Mouse (Mus musculus): ENCODE results near the gene Atpaf1. TPM values are rescaled to one million over a fixed set of nuclear protein-coding genes. Genes with fewer than 3 reads are reported as not detected.

Atpaf1 gene
- polyA plus RNA-seq, 1 experiment: 81.2 TPM

GRCm38 (mm10) chr4:115827535-115827887 lies 42.9 kb downstream of the Atpaf1 start:
- DNase-seq: no peak
- WGBS: 1% methylated on average over 4 of the region's 4 CpGs
- Histone ChIP-seq H3K4me3 (replicated peaks; ENCODE audit: insufficient read depth, low read depth, low read length) (peak overlapping the region; percentile 79), H3K27ac (ENCODE audit: insufficient read depth, low read length) (no peak overlapping the region), H3K4me1 (ENCODE audit: control insufficient read depth, insufficient read depth, low read length) (no peaks in the 10 kb centered on the region), H3K27me3 (ENCODE audit: control insufficient read depth, insufficient read depth, low read length) (no peaks in the 10 kb centered on the region)
- no peak for TF ChIP-seq POLR2A (IDR thresholded peaks at IDR 0.05; ENCODE audit: borderline replicate concordance, insufficient read depth, low read length)
- no peak for TF ChIP-seq CTCF (IDR thresholded peaks at IDR 0.05; ENCODE audit: borderline replicate concordance, insufficient read depth, low read depth, low read length)

GRCm38 (mm10) chr4:115827888-115828571 lies 43.4 kb downstream of the Atpaf1 start, which contains the start of gene Mob3c:
TSS of gene Mob3c (plus strand) at chr4:115828092.
- Histone ChIP-seq H3K4me3 (replicated peaks; ENCODE audit: insufficient read depth, low read depth, low read length) (peak within 1 kb of the TSS; percentile 79), H3K27me3 (ENCODE audit: control insufficient read depth, insufficient read depth, low read length) (no peaks in the 10 kb centered on the region), H3K27ac (ENCODE audit: insufficient read depth, low read length) (no peak within 1 kb of the TSS), H3K4me1 (ENCODE audit: control insufficient read depth, insufficient read depth, low read length) (no peaks in the 10 kb centered on the region)
- TF ChIP-seq CTCF (IDR thresholded peaks at IDR 0.05; ENCODE audit: borderline replicate concordance, insufficient read depth, low read depth, low read length) (no peak), POLR2A (IDR thresholded peaks at IDR 0.05; ENCODE audit: borderline replicate concordance, insufficient read depth, low read length) (no peak; the same call in 1 of the 2 replicates)
- DNase-seq: peak; percentile 64 to 68
- under 1% methylated on average over 57 of the region's 57 CpGs for WGBS

- TF ChIP-seq POLR2A (IDR thresholded peaks at IDR 0.05; ENCODE audit: borderline replicate concordance, insufficient read depth, low read length) (no peak), CTCF (IDR thresholded peaks at IDR 0.05; ENCODE audit: borderline replicate concordance, insufficient read depth, low read depth, low read length) (no peak)
- DNase-seq: no peak
- Histone ChIP-seq H3K4me1 (ENCODE audit: control insufficient read depth, insufficient read depth, low read length) (no peaks in the 10 kb centered on the region), H3K27me3 (ENCODE audit: control insufficient read depth, insufficient read depth, low read length) (no peaks in the 10 kb centered on the region), H3K27ac (ENCODE audit: insufficient read depth, low read length) (no peak overlapping the region), H3K4me3 (replicated peaks; ENCODE audit: insufficient read depth, low read depth, low read length) (peak overlapping the region; percentile 79)
- 3% methylated on average over 8 of the region's 8 CpGs for WGBS
Observed at GRCm38 (mm10) chr4:115828572-115828902, 43.9 kb downstream of the Atpaf1 start.

GRCm38 (mm10) chr4:115830491-115830890 lies 45.9 kb downstream of the Atpaf1 start:
- WGBS: 77% methylated on average over 5 of the region's 5 CpGs
- DNase-seq: no peak
- no peak overlapping the region for H3K27ac ChIP-seq (ENCODE audit: insufficient read depth, low read length)

GRCm38 (mm10) chr4:115831221-115831620 lies 46.6 kb downstream of the Atpaf1 start:
- 93% methylated on average over 22 of the region's 22 CpGs for WGBS
- Histone ChIP-seq H3K27ac (ENCODE audit: insufficient read depth, low read length) (no peak overlapping the region), H3K4me1 (ENCODE audit: control insufficient read depth, insufficient read depth, low read length) (no peaks in the 10 kb centered on the region), H3K4me3 (replicated peaks; ENCODE audit: insufficient read depth, low read depth, low read length) (no peak overlapping the region), H3K27me3 (ENCODE audit: control insufficient read depth, insufficient read depth, low read length) (no peaks in the 10 kb centered on the region)
- DNase-seq: no peak
- TF ChIP-seq CTCF (IDR thresholded peaks at IDR 0.05; ENCODE audit: borderline replicate concordance, insufficient read depth, low read depth, low read length) (no peak), POLR2A (IDR thresholded peaks at IDR 0.05; ENCODE audit: borderline replicate concordance, insufficient read depth, low read length) (no peak)

More at GRCm38 (mm10) chr4:115830491-115830890, 45.9 kb downstream of the Atpaf1 start:
- H3K4me1 ChIP-seq (ENCODE audit: control insufficient read depth, insufficient read depth, low read length): no peaks in the 10 kb centered on the region
- TF ChIP-seq POLR2A (IDR thresholded peaks at IDR 0.05; ENCODE audit: borderline replicate concordance, insufficient read depth, low read length) (no peak), CTCF (IDR thresholded peaks at IDR 0.05; ENCODE audit: borderline replicate concordance, insufficient read depth, low read depth, low read length) (no peak)
- H3K4me3 ChIP-seq (replicated peaks; ENCODE audit: insufficient read depth, low read depth, low read length): no peak overlapping the region
- H3K27me3 ChIP-seq (ENCODE audit: control insufficient read depth, insufficient read depth, low read length): no peaks in the 10 kb centered on the region

GRCm38 (mm10) chr4:115832040-115832439 lies 47.4 kb downstream of the Atpaf1 start:
- TF ChIP-seq CTCF (IDR thresholded peaks at IDR 0.05; ENCODE audit: borderline replicate concordance, insufficient read depth, low read depth, low read length) (no peak), POLR2A (IDR thresholded peaks at IDR 0.05; ENCODE audit: borderline replicate concordance, insufficient read depth, low read length) (no peak)
- 53% methylated on average over 2 of the region's 2 CpGs for WGBS
- Histone ChIP-seq H3K4me3 (replicated peaks; ENCODE audit: insufficient read depth, low read depth, low read length) (no peak overlapping the region), H3K27ac (ENCODE audit: insufficient read depth, low read length) (no peak overlapping the region), H3K27me3 (ENCODE audit: control insufficient read depth, insufficient read depth, low read length) (no peaks in the 10 kb centered on the region), H3K4me1 (ENCODE audit: control insufficient read depth, insufficient read depth, low read length) (no peaks in the 10 kb centered on the region)
- DNase-seq: no peak

- Histone ChIP-seq H3K27ac (ENCODE audit: insufficient read depth, low read length) (no peak overlapping the region), H3K4me3 (replicated peaks; ENCODE audit: insufficient read depth, low read depth, low read length) (no peak overlapping the region), H3K27me3 (ENCODE audit: control insufficient read depth, insufficient read depth, low read length) (no peaks in the 10 kb centered on the region), H3K4me1 (ENCODE audit: control insufficient read depth, insufficient read depth, low read length) (no peaks in the 10 kb centered on the region)
- 50% methylated on average over 2 of the region's 2 CpGs for WGBS
- no peak for DNase-seq
- no peak for TF ChIP-seq POLR2A (IDR thresholded peaks at IDR 0.05; ENCODE audit: borderline replicate concordance, insufficient read depth, low read length)
- no peak for TF ChIP-seq CTCF (IDR thresholded peaks at IDR 0.05; ENCODE audit: borderline replicate concordance, insufficient read depth, low read depth, low read length)
Observed at GRCm38 (mm10) chr4:115835576-115835975, 51.0 kb downstream of the Atpaf1 start.

GRCm38 (mm10) chr4:115838196-115838595 lies 53.6 kb downstream of the Atpaf1 start:
- H3K4me1 ChIP-seq (ENCODE audit: control insufficient read depth, insufficient read depth, low read length): no peaks in the 10 kb centered on the region
- DNase-seq: no peak
- no peaks in the 10 kb centered on the region for H3K27me3 ChIP-seq (ENCODE audit: control insufficient read depth, insufficient read depth, low read length)
- no peak overlapping the region for H3K27ac ChIP-seq (ENCODE audit: insufficient read depth, low read length)
- WGBS: 58% methylated on average over 4 of the region's 4 CpGs
- no peak for TF ChIP-seq CTCF (IDR thresholded peaks at IDR 0.05; ENCODE audit: borderline replicate concordance, insufficient read depth, low read depth, low read length)
- TF ChIP-seq POLR2A (IDR thresholded peaks at IDR 0.05; ENCODE audit: borderline replicate concordance, insufficient read depth, low read length): no peak
- H3K4me3 ChIP-seq (replicated peaks; ENCODE audit: insufficient read depth, low read depth, low read length): no peak overlapping the region

Measured in cerebellum, adult 2 months (tissue).